Mouse (Mus musculus) lung, adult 2 months (tissue): Measurements from ENCODE around the gene Slc16a9. TPM values are rescaled to one million over a fixed set of nuclear protein-coding genes. Genes with fewer than 3 reads are reported as not detected.
"Not testable (repeated sequence)": the region's sequence is repeated elsewhere in the genome, so short reads cannot be mapped to it uniquely, and the experiment has no call there.

Experiments used
- DNase-seq: peaks from one replicate; pipeline ENCODE4 v3.0.0; 2022
- H3K4me1 ChIP-seq: fragments of 200-500 bp; 2 replicates; pipeline ENCODE4 v1.6.1; 2011; ENCODE audit warnings: low read length; ENCODE audit not compliant: control insufficient read depth, insufficient read depth
- H3K4me3 ChIP-seq: fragments of 200-500 bp; replicated peaks from 2 replicates; pipeline ENCODE3; 2011; ENCODE audit warnings: low read depth, mild to moderate bottlenecking, control low read depth, low read length; ENCODE audit errors: extremely low read depth
- CTCF ChIP-seq: fragments of 200-500 bp; IDR thresholded peaks from 2 replicates; pipeline ENCODE4 v1.5.1; 2011; ENCODE audit warnings: mild to moderate bottlenecking, low read length, control low read depth; ENCODE audit not compliant: insufficient read depth
- POLR2A ChIP-seq: fragments of 200-500 bp; IDR thresholded peaks from 2 replicates; pipeline ENCODE4 v1.6.1; 2011; ENCODE audit warnings: low read depth, mild to moderate bottlenecking, control low read depth, low read length, borderline replicate concordance; ENCODE audit errors: extremely low read depth
- WGBS: fragments of 180-500 bp; shearing (Covaris S2); methylation state at CpG from one replicate; pipeline ENCODE4 v1.1.7; 2018; 5-methylcytosine and 5-hydroxymethylcytosine counted together
- polyA plus RNA-seq: library from polyadenylated mRNA; depleted of rRNA; stranded (reverse); fragments of >200 nt; gene quantifications from 2 replicates; pipeline ENCODE4 v1.2.3, GENCODE M21; 2012

The Slc16a9 gene
- polyA plus RNA-seq, 1 experiment, result 53.2 TPM

- DNase-seq, result no peak
- Histone ChIP-seq H3K4me1 (peaks cover 4% of the 10 kb centered on the region), H3K4me3 (no peak within 1 kb of the TSS)
- no peak for TF ChIP-seq CTCF
- TF ChIP-seq POLR2A, result no peak
- WGBS, result 40% methylated on average over 17 of the region's 17 CpGs
These were observed 40.1 kb upstream of the Slc16a9 start, which contains the start of gene Mrln for GRCm38 (mm10) chr10:70204505-70205399. Mrln (plus strand) TSS chr10:70204664.

- no peak for TF ChIP-seq CTCF
- TF ChIP-seq POLR2A, result no peak
- DNase-seq, result no peak
- no peaks in the 10 kb centered on the region for H3K4me1 ChIP-seq
- 86% methylated on average over 9 of the region's 9 CpGs for WGBS
- no peak overlapping the region for H3K4me3 ChIP-seq
These were observed 33.6 kb upstream of the Slc16a9 start for GRCm38 (mm10) chr10:70211281-70211680.

- peaks cover 4% of the 10 kb centered on the region for H3K4me1 ChIP-seq
- TF ChIP-seq CTCF (no peak), POLR2A (no peak)
- DNase-seq, result no peak
- H3K4me3 ChIP-seq, result no peak overlapping the region
- 76% methylated on average over 5 of the region's 5 CpGs for WGBS
These were observed 23.9 kb upstream of the Slc16a9 start for GRCm38 (mm10) chr10:70220971-70221370.

GRCm38 (mm10) chr10:70222231-70222630 is 22.7 kb upstream of the Slc16a9 start:
- WGBS, result 91% methylated on average over 8 of the region's 8 CpGs
- not testable (repeated sequence) for H3K4me3 ChIP-seq

GRCm38 (mm10) chr10:70224571-70224970 is 20.3 kb upstream of the Slc16a9 start:
- 68% methylated on average over 6 of the region's 6 CpGs for WGBS
- DNase-seq, result no peak
- peaks cover 7% of the 10 kb centered on the region for H3K4me1 ChIP-seq
- H3K4me3 ChIP-seq, result no peak overlapping the region
- TF ChIP-seq CTCF (no peak), POLR2A (no peak)

More at GRCm38 (mm10) chr10:70222231-70222630, 22.7 kb upstream of the Slc16a9 start:
- not testable (repeated sequence) for H3K4me1 ChIP-seq, DNase-seq

GRCm38 (mm10) chr10:70225760-70226159 is 19.1 kb upstream of the Slc16a9 start:
- TF ChIP-seq POLR2A, result no peak
- 0 out of 2 replicates have a peak, but pooled peaks have one; percentile 6 for TF ChIP-seq CTCF
- 42% methylated on average over 6 of the region's 6 CpGs for WGBS
- no peak for DNase-seq
- Histone ChIP-seq H3K4me3 (no peak overlapping the region), H3K4me1 (peaks cover 7% of the 10 kb centered on the region)

GRCm38 (mm10) chr10:70226608-70227007 is 18.3 kb upstream of the Slc16a9 start:
- Histone ChIP-seq H3K4me3 (no peak overlapping the region), H3K4me1 (peaks cover 7% of the 10 kb centered on the region)
- TF ChIP-seq CTCF (no peak), POLR2A (no peak)
- DNase-seq, result no peak

GRCm38 (mm10) chr10:70230352-70230751 is 14.5 kb upstream of the Slc16a9 start:
- WGBS, result 69% methylated on average over 6 of the region's 6 CpGs
- Histone ChIP-seq H3K4me3 (no peak overlapping the region), H3K4me1 (peaks cover 4% of the 10 kb centered on the region)
- no peak for DNase-seq
- no peak for TF ChIP-seq POLR2A
- no peak for TF ChIP-seq CTCF

- no peak overlapping the region for H3K4me3 ChIP-seq
- DNase-seq, result no peak
- TF ChIP-seq CTCF (no peak), POLR2A (no peak)
- 47% methylated on average over 2 of the region's 2 CpGs for WGBS
- no peaks in the 10 kb centered on the region for H3K4me1 ChIP-seq
These were observed 7.0 kb upstream of the Slc16a9 start for GRCm38 (mm10) chr10:70237936-70238335.

GRCm38 (mm10) chr10:70242751-70243444 is 2.0 kb upstream of the Slc16a9 start:
- WGBS, result 50% methylated on average over 8 of the region's 8 CpGs
- TF ChIP-seq CTCF (no peak), POLR2A (no peak)
- DNase-seq, result no peak
- H3K4me1 ChIP-seq, result peaks cover 2% of the 10 kb centered on the region
- no peak overlapping the region for H3K4me3 ChIP-seq
